Mouse (Mus musculus) C2C12 (cell line): ENCODE data around the gene Efl1.

Experiments
- CEBPB ChIP-seq: IDR thresholded peaks from one replicate; pipeline ENCODE4 v1.6.1; 2011; ENCODE audit warnings: low read depth, mild to moderate bottlenecking, control low read depth, moderate library complexity
- CTCF ChIP-seq: IDR thresholded peaks from one replicate; pipeline ENCODE4 v1.5.1; 2011; ENCODE audit not compliant: control insufficient read depth, insufficient read depth, insufficient read length
- FOSL1 ChIP-seq: IDR thresholded peaks from one replicate; pipeline ENCODE4 v1.8.0; 2011; ENCODE audit warnings: mild to moderate bottlenecking, low read length; ENCODE audit not compliant: poor library complexity, insufficient read depth, severe bottlenecking
- MAX ChIP-seq: IDR thresholded peaks from one replicate; pipeline ENCODE4 v1.6.1; 2011; ENCODE audit warnings: mild to moderate bottlenecking, control low read depth

DNA sequence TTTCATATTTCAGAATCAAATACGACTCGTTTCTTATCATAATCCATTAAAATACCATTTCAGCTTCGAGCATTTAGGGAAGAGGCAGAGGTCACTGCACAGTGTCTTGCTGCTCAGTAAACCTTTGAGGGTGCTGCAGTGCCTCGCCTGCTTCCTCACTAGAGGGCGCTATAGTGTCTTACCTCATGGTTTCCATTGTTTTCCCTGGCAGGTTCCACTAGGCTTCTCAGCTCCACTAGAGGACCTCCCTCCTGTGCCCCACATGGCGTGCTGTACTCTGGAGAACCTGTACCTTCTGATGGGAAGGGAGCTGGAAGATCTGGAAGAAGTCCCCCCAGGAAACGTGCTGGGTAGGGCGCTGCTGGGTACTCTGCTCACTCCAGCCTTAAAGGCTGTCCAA is 49.3 kb downstream of the Efl1 start:
- TF ChIP-seq CTCF (no peak), CEBPB (no peak), MAX (no peak), FOSL1 (no peak)
